Mouse (Mus musculus) liver, embryonic 11.5 days (tissue): ENCODE results near the gene Patj. TPM values are rescaled to one million over a fixed set of nuclear protein-coding genes. Genes with fewer than 3 reads are reported as not detected.
A peak's percentile ranks its signal among the peaks of the same experiment; 100 is the strongest.

ENCODE experiments used
- ATAC-seq: fragments of 200-750 bp; cut with Nextera tagmentation; replicated peaks from 2 replicates; pipeline ENCODE4 v1.8.0; 2017; ENCODE audit warnings: moderate number of reproducible peaks, mild to moderate bottlenecking, moderate TSS enrichment, moderate library complexity; ENCODE audit not compliant: low FRiP score
- DNase-seq: peaks from one replicate; pipeline ENCODE4 v3.0.0-alpha.2; 2017; ENCODE audit warnings: low spot score
- H3K27ac ChIP-seq: fragments of 300-500 bp; sonication (generic); 2 replicates; pipeline ENCODE4 v1.5.1; 2014; ENCODE audit warnings: mild to moderate bottlenecking, low read depth, low read length, control low read depth
- H3K27me3 ChIP-seq: fragments of 300-500 bp; sonication (generic); replicated peaks from 2 replicates; pipeline ENCODE4 v1.6.1; 2014; ENCODE audit warnings: low read length, mixed read lengths; ENCODE audit not compliant: control insufficient read depth, insufficient read depth
- H3K36me3 ChIP-seq: fragments of 300-500 bp; sonication (generic); 2 replicates; pipeline ENCODE4 v1.6.1; 2014; ENCODE audit warnings: mild to moderate bottlenecking, low read length, moderate library complexity, mixed read lengths; ENCODE audit not compliant: control insufficient read depth, insufficient read depth
- H3K4me1 ChIP-seq: fragments of 300-500 bp; sonication (generic); replicated peaks from 2 replicates; pipeline ENCODE4 v1.6.1; 2014; ENCODE audit warnings: low read length, mixed read lengths; ENCODE audit not compliant: control insufficient read depth, insufficient read depth
- H3K4me2 ChIP-seq: fragments of 300-500 bp; sonication (generic); 2 replicates; pipeline ENCODE4 v1.6.1; 2014; ENCODE audit warnings: mild to moderate bottlenecking, control low read depth, moderate library complexity
- H3K4me3 ChIP-seq: fragments of 300-500 bp; sonication (generic); 2 replicates; pipeline ENCODE4 v1.5.1; 2014; ENCODE audit warnings: low read depth, low read length, control low read depth
- H3K9ac ChIP-seq: fragments of 300-500 bp; sonication (generic); 2 replicates; pipeline ENCODE4 v1.6.1; 2014; ENCODE audit warnings: low read depth, low read length, control low read depth
- H3K9me3 ChIP-seq: fragments of 300-500 bp; sonication (generic); 2 replicates; pipeline ENCODE4 v1.6.1; 2016; ENCODE audit warnings: low read length, inconsistent platforms, mixed read lengths; ENCODE audit not compliant: control insufficient read depth
- WGBS: fragments of 180-500 bp; shearing (Covaris S2); extraction: QIAGEN DNeasy Blood & Tissue Kit; methylation state at CpG from one replicate; pipeline ENCODE4 v1.1.7; 2014; 5-methylcytosine and 5-hydroxymethylcytosine counted together
- polyA plus RNA-seq: library from polyadenylated mRNA; unstranded; fragments of >200 nt; fragmentation: Nextera tagmentation; extraction: Ambion mirVana; gene quantifications from 2 replicates; pipeline ENCODE4 v1.2.1, GENCODE M21; 2014

Patj gene
- polyA plus RNA-seq, 1 experiment from 2014 or later, result 4.9 TPM

GRCm38 (mm10) chr4:98689988-98690387 is 294.4 kb downstream of the Patj start:
- no peak overlapping the region for H3K4me2 ChIP-seq
- 89% methylated on average over 1 of the region's 1 CpGs for WGBS
- no peaks in the 10 kb centered on the region for H3K27me3 ChIP-seq
- H3K4me1 ChIP-seq, result no peaks in the 10 kb centered on the region
- H3K27ac ChIP-seq, result no peak overlapping the region
- ATAC-seq, result no peak
- no peak overlapping the region for H3K4me3 ChIP-seq
- H3K36me3 ChIP-seq, result no peaks in the 10 kb centered on the region; the same call in 1 of the 2 replicates
- H3K9ac ChIP-seq, result no peak overlapping the region
- DNase-seq, result no peak
- no peaks in the 10 kb centered on the region for H3K9me3 ChIP-seq

GRCm38 (mm10) chr4:98693465-98694185 is 298.0 kb downstream of the Patj start:
- H3K4me2 ChIP-seq, result no peak overlapping the region
- no peak for DNase-seq
- no peak overlapping the region for H3K9ac ChIP-seq
- H3K9me3 ChIP-seq, result no peaks in the 10 kb centered on the region
- 27% methylated on average over 9 of the region's 9 CpGs for WGBS
- no peaks in the 10 kb centered on the region for H3K4me1 ChIP-seq
- H3K27ac ChIP-seq, result no peak overlapping the region; the same call in 1 of the 2 replicates
- H3K36me3 ChIP-seq, result no peaks in the 10 kb centered on the region; the same call in 1 of the 2 replicates
- peak; percentile 79 for ATAC-seq
- no peaks in the 10 kb centered on the region for H3K27me3 ChIP-seq
- no peak overlapping the region for H3K4me3 ChIP-seq

- no peak for DNase-seq
- WGBS, result 88% methylated on average over 3 of the region's 4 CpGs
- H3K9me3 ChIP-seq, result no peaks in the 10 kb centered on the region
- ATAC-seq, result no peak
- no peak overlapping the region for H3K27ac ChIP-seq
- no peaks in the 10 kb centered on the region for H3K36me3 ChIP-seq
- no peak overlapping the region for H3K4me2 ChIP-seq
- H3K27me3 ChIP-seq, result no peaks in the 10 kb centered on the region
- no peaks in the 10 kb centered on the region for H3K4me1 ChIP-seq
- H3K9ac ChIP-seq, result no peak overlapping the region
- no peak overlapping the region for H3K4me3 ChIP-seq
These were observed 302.3 kb downstream of the Patj start for GRCm38 (mm10) chr4:98697932-98698331.

GRCm38 (mm10) chr4:98698921-98699320 is 303.3 kb downstream of the Patj start:
- H3K4me1 ChIP-seq, result no peaks in the 10 kb centered on the region
- H3K9me3 ChIP-seq, result no peaks in the 10 kb centered on the region
- no peak overlapping the region for H3K27ac ChIP-seq
- H3K4me2 ChIP-seq, result no peak overlapping the region
- DNase-seq, result no peak
- H3K27me3 ChIP-seq, result no peaks in the 10 kb centered on the region
- H3K36me3 ChIP-seq, result no peaks in the 10 kb centered on the region
- WGBS, result 23% methylated on average over 2 of the region's 3 CpGs
- no peak for ATAC-seq
- H3K4me3 ChIP-seq, result no peak overlapping the region
- no peak overlapping the region for H3K9ac ChIP-seq

- Histone ChIP-seq H3K4me3 (no peak overlapping the region), H3K9me3 (no peaks in the 10 kb centered on the region), H3K4me1 (no peaks in the 10 kb centered on the region), H3K9ac (no peak overlapping the region), H3K36me3 (no peaks in the 10 kb centered on the region), H3K27ac (no peak overlapping the region), H3K4me2 (no peak overlapping the region), H3K27me3 (no peaks in the 10 kb centered on the region)
- no peak for ATAC-seq
- DNase-seq, result no peak
- WGBS, result 81% methylated on average over 3 of the region's 3 CpGs
These were observed 304.6 kb downstream of the Patj start for GRCm38 (mm10) chr4:98700156-98700555.

GRCm38 (mm10) chr4:98702201-98702894 is 306.8 kb downstream of the Patj start:
- no peak overlapping the region for H3K4me2 ChIP-seq
- DNase-seq, result peak; percentile 63

GRCm38 (mm10) chr4:98710891-98711290 is 315.3 kb downstream of the Patj start:
- Histone ChIP-seq H3K36me3 (no peaks in the 10 kb centered on the region), H3K4me3 (no peak overlapping the region), H3K27ac (no peak overlapping the region), H3K4me1 (no peaks in the 10 kb centered on the region), H3K9ac (no peak overlapping the region), H3K9me3 (no peaks in the 10 kb centered on the region), H3K4me2 (no peak overlapping the region), H3K27me3 (no peaks in the 10 kb centered on the region)
- no peak for ATAC-seq
- DNase-seq, result no peak
- WGBS, result 85% methylated on average over 8 of the region's 8 CpGs

More at GRCm38 (mm10) chr4:98702201-98702894, 306.8 kb downstream of the Patj start:
- Histone ChIP-seq H3K4me3 (no peak overlapping the region), H3K36me3 (no peaks in the 10 kb centered on the region), H3K9me3 (no peaks in the 10 kb centered on the region), H3K9ac (no peak overlapping the region), H3K4me1 (no peaks in the 10 kb centered on the region), H3K27ac (no peak overlapping the region), H3K27me3 (no peaks in the 10 kb centered on the region)
- WGBS, result 32% methylated on average over 12 of the region's 12 CpGs
- 0 out of 2 replicates have a peak, but pooled peaks have one; percentile 10 for ATAC-seq

GRCm38 (mm10) chr4:98717735-98718546 is 322.4 kb downstream of the Patj start:
- no peak overlapping the region for H3K9ac ChIP-seq
- no peaks in the 10 kb centered on the region for H3K36me3 ChIP-seq
- ATAC-seq, result no peak
- no peak overlapping the region for H3K4me3 ChIP-seq
- DNase-seq, result no peak
- WGBS, result 81% methylated on average over 17 of the region's 17 CpGs
- no peak overlapping the region for H3K27ac ChIP-seq
- no peak overlapping the region for H3K4me2 ChIP-seq
- no peaks in the 10 kb centered on the region for H3K9me3 ChIP-seq
- no peaks in the 10 kb centered on the region for H3K4me1 ChIP-seq
- H3K27me3 ChIP-seq, result no peaks in the 10 kb centered on the region
